Mouse (Mus musculus): ENCODE measurements at regions not wholly inside any gene's neighbourhood (a gene's known extent, or its start where the extent isn't known, plus 50 kb on each side); places are given as distances from the start of the nearest gene placed in this dataset.

- TF ChIP-seq EP300 (optimal IDR thresholded peaks at IDR 0.05) (no peak), CTCF (IDR thresholded peaks at IDR 0.05; ENCODE audit: low read depth) (no peak)
Observed at GRCm38 (mm10) chr13:72301114-72301513, 327.5 kb upstream of the Irx2 start.

Measured in stomach, postnatal 0 days (tissue).